ENCODE assay signal across 18 mouse cellular contexts in the genomic region with DNA sequence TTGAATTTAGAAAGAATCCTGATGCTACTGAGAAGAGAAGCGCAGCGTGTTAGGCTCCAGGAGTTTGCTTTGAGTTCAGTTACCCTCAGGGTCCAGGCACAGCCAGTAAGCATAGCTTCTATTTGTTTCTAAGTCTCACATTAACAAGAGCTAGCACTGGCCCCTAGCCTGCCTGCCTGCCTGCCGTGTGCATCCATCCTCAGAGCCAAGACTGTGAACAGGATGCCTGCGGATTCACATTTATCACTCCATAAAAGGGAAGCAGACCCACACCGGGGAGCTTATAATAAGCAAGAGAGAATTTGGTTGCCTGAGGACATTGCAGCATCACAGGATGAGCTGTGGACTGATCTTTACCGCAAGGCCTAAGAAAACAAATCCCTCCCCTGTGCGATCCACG. TPM values are rescaled to one million over a fixed set of nuclear protein-coding genes. Genes with fewer than 3 reads are reported as not detected.
A peak's percentile ranks its signal among the peaks of the same experiment; 100 is the strongest.
DNase-seq lines count a peak whose midpoint lies in the region; ATAC-seq lines count a peak whose summit lies in the region.
"Had no signal": no experiment of that assay in that cellular context is flagged by ENCODE, and none has a peak within 500 bp of the region (broad histone marks: within the 10 kb centered on the region; RNA-seq: fewer than 3 reads in every experiment).

No protein-coding gene starts in this region.

- WGBS in heart, embryonic 12.5 days: 75% methylated on average over 8 of the region's 8 CpGs

- no peaks in the 10 kb centered on the region for H3K36me3 ChIP-seq in heart, embryonic 12.5 days
- H3K36me3 ChIP-seq: heart, embryonic 10.5 days; limb, embryonic 15.5 days had no signal

- H3K9ac ChIP-seq in heart, embryonic 12.5 days: no peak overlapping the region
- H3K9ac ChIP-seq: limb, embryonic 15.5 days had no signal

- no peak overlapping the region for H3K4me2 ChIP-seq in heart, embryonic 12.5 days
- H3K4me2 ChIP-seq: limb, embryonic 15.5 days had no signal

- H3K4me1 ChIP-seq in heart, embryonic 12.5 days (replicated peaks): peaks cover 24% of the 10 kb centered on the region
- H3K4me1 ChIP-seq: limb, embryonic 15.5 days had no signal

- H3K4me3 ChIP-seq in heart, embryonic 12.5 days: no peak overlapping the region
- H3K4me3 ChIP-seq: erythroblast, embryonic 14.5 days; heart, embryonic 10.5 days; limb, embryonic 15.5 days had no signal

- H3K27me3 ChIP-seq in heart, embryonic 12.5 days (replicated peaks): no peaks in the 10 kb centered on the region
- H3K27me3 ChIP-seq: limb, embryonic 15.5 days had no signal

- no peak for ATAC-seq in heart, embryonic 12.5 days (ENCODE audit: insufficient number of reproducible peaks, low FRiP score)

- no peak overlapping the region for H3K27ac ChIP-seq in heart, embryonic 12.5 days (ENCODE audit: poor library complexity, severe bottlenecking)
- H3K27ac ChIP-seq: limb, embryonic 15.5 days had no signal

- peak; percentile 27 to 47 for DNase-seq in cerebellum, postnatal 10 days
- no peak for DNase-seq in cerebellum, postnatal 36 days
- peak; percentile 71 for DNase-seq in heart, adult 11 months
- peak; percentile 32 for DNase-seq in retina, postnatal 1 day
- no peak for DNase-seq in retina, embryonic 14.5 days (ENCODE audit: low spot score)
- no peak for DNase-seq in kidney, postnatal 14 days
- no peak for DNase-seq in natural killer cell, adult 2 months (ENCODE audit: low spot score in 2 of 2)
- DNase-seq: cerebellum, adult 11-12 months; gastrocnemius, postnatal 36 days; heart, postnatal 14 days; kidney, adult 8-10 months; kidney, postnatal 4 days; lung, adult 18-20 months; thymus, postnatal 36 days had no signal

- no peaks in the 10 kb centered on the region for H3K9me3 ChIP-seq in heart, embryonic 12.5 days (replicated peaks)
- H3K9me3 ChIP-seq: heart, embryonic 10.5 days; limb, embryonic 15.5 days had no signal

RNA-seq across cellular contexts. Expression of gene Grb14, which starts 53.8 kb away (rescaled TPM):
- polyA plus RNA-seq in heart, embryonic 12.5 days (2016; fragmentation: Nextera tagmentation; extraction: Ambion mirVana): 64.6 and 67.9 TPM in 2 replicates

Comparison
In these comparisons a context has a peak if more than half of its experiments do, and no peak if none do; other contexts are left out.
1. DNase-seq: peak in cerebellum, postnatal 10 days (2 of 2), heart, adult 11 months (single experiment) and retina, postnatal 1 day (single experiment); none in cerebellum, postnatal 36 days (0 of 2), retina, embryonic 14.5 days (single experiment), kidney, postnatal 14 days (single experiment) and natural killer cell, adult 2 months (0 of 2).